Mouse (Mus musculus) monocyte, adult 2 months (primary cell): ENCODE data around the gene Aff3.
"Not testable (repeated sequence)": the region's sequence is repeated elsewhere in the genome, so short reads cannot be mapped to it uniquely, and the experiment has no call there.

Experiments used
- DNase-seq, 2 experiments: peaks; one replicate each; pipeline ENCODE4 v3.0.0; 2022; ENCODE audit warnings: low spot score in 2 of 2, low read depth in 1 of 2

Aff3 gene

GRCm38 (mm10) chr1:38441800-38442199 is 223.0 kb downstream of the Aff3 start:
- DNase-seq = no peak

GRCm38 (mm10) chr1:38440471-38440815 is 224.3 kb downstream of the Aff3 start:
- no peak for DNase-seq

GRCm38 (mm10) chr1:38439751-38440470 is 224.8 kb downstream of the Aff3 start:
- DNase-seq = no peak

GRCm38 (mm10) chr1:38438447-38438846 is 226.3 kb downstream of the Aff3 start:
- DNase-seq = no peak

- DNase-seq = no peak
Measured at GRCm38 (mm10) chr1:38437671-38438070, 227.1 kb downstream of the Aff3 start.

- no peak for DNase-seq
Measured at GRCm38 (mm10) chr1:38436471-38437340, 228.0 kb downstream of the Aff3 start.

GRCm38 (mm10) chr1:38430311-38430710 is 234.4 kb downstream of the Aff3 start:
- not testable (repeated sequence) for DNase-seq

- DNase-seq = no peak
Measured at GRCm38 (mm10) chr1:38428708-38429683, 235.8 kb downstream of the Aff3 start.

GRCm38 (mm10) chr1:38422921-38423320 is 241.8 kb downstream of the Aff3 start:
- DNase-seq = no peak

GRCm38 (mm10) chr1:38419331-38419730 is 245.4 kb downstream of the Aff3 start:
- DNase-seq = no peak

GRCm38 (mm10) chr1:38418181-38419032 is 246.3 kb downstream of the Aff3 start:
- no peak for DNase-seq

GRCm38 (mm10) chr1:38417196-38417595 is 247.6 kb downstream of the Aff3 start:
- no peak for DNase-seq

GRCm38 (mm10) chr1:38415511-38415910 is 249.2 kb downstream of the Aff3 start:
- DNase-seq = no peak

- DNase-seq = no peak
Measured at GRCm38 (mm10) chr1:38411106-38411505, 253.6 kb downstream of the Aff3 start.

GRCm38 (mm10) chr1:38410457-38410856 is 254.3 kb downstream of the Aff3 start:
- DNase-seq = no peak

- DNase-seq = no peak
Measured at GRCm38 (mm10) chr1:38408241-38408640, 256.5 kb downstream of the Aff3 start.

- no peak for DNase-seq
Measured at GRCm38 (mm10) chr1:38403781-38404180, 261.0 kb downstream of the Aff3 start.

- no peak for DNase-seq
Measured at GRCm38 (mm10) chr1:38401856-38402255, 262.9 kb downstream of the Aff3 start.

GRCm38 (mm10) chr1:38399269-38399668 is 265.5 kb downstream of the Aff3 start:
- no peak for DNase-seq

- DNase-seq = no peak
Measured at GRCm38 (mm10) chr1:38398566-38398965, 266.2 kb downstream of the Aff3 start.
